Mouse (Mus musculus) liver, postnatal 0 days (tissue): ENCODE measurements around the gene Ranbp6. TPM values are rescaled to one million over a fixed set of nuclear protein-coding genes. Genes with fewer than 3 reads are reported as not detected.

Source experiments
- ATAC-seq: fragments of 200-750 bp; cut with Nextera tagmentation; 2 replicates; pipeline ENCODE4 v1.8.0; 2017; ENCODE audit warnings: mild to moderate bottlenecking, moderate library complexity
- DNase-seq: peaks from one replicate; pipeline ENCODE4 v3.0.0-alpha.2; 2016
- H3K27ac ChIP-seq: fragments of 300-500 bp; sonication (generic); 2 replicates; pipeline ENCODE4 v1.5.1; 2014; ENCODE audit warnings: antibody characterized with exemption, moderate library complexity, mild to moderate bottlenecking, low read depth
- H3K27me3 ChIP-seq: fragments of 300-500 bp; sonication (generic); 2 replicates; pipeline ENCODE4 v1.6.1; 2014; ENCODE audit warnings: low read length, control low read depth, mixed read lengths; ENCODE audit not compliant: insufficient read depth
- H3K36me3 ChIP-seq: fragments of 300-500 bp; sonication (generic); replicated peaks from 2 replicates; pipeline ENCODE4 v1.6.1; 2014; ENCODE audit warnings: mild to moderate bottlenecking, control low read depth, low read length, moderate library complexity, mixed read lengths; ENCODE audit not compliant: insufficient read depth
- H3K4me1 ChIP-seq: fragments of 300-500 bp; sonication (generic); 2 replicates; pipeline ENCODE4 v1.6.1; 2014; ENCODE audit warnings: antibody characterized with exemption, mild to moderate bottlenecking, control low read depth; ENCODE audit not compliant: insufficient read depth
- H3K4me2 ChIP-seq: fragments of 300-500 bp; sonication (generic); 2 replicates; pipeline ENCODE4 v1.6.1; 2014; ENCODE audit warnings: low read depth, mild to moderate bottlenecking, low read length, moderate library complexity, mixed read lengths
- H3K4me3 ChIP-seq: fragments of 300-500 bp; sonication (generic); 2 replicates; pipeline ENCODE4 v1.5.1; 2014; ENCODE audit warnings: low read depth, low read length
- H3K9ac ChIP-seq: fragments of 300-500 bp; sonication (generic); replicated peaks from 2 replicates; pipeline ENCODE4 v1.6.1; 2014; ENCODE audit warnings: mild to moderate bottlenecking, moderate library complexity
- H3K9me3 ChIP-seq: fragments of 300-500 bp; sonication (generic); 2 replicates; pipeline ENCODE4 v1.6.1; 2016; ENCODE audit warnings: mild to moderate bottlenecking, control low read depth, low read length, mixed read lengths
- CTCF ChIP-seq: sonication (generic); IDR thresholded peaks from 2 replicates; pipeline ENCODE4 v1.5.1; 2016; ENCODE audit warnings: antibody characterized with exemption, low read depth
- EP300 ChIP-seq: IDR thresholded peaks from 2 replicates; pipeline ENCODE4 v1.6.1; 2016; ENCODE audit warnings: antibody characterized with exemption, low read depth, mild to moderate bottlenecking
- WGBS: fragments of 180-500 bp; shearing (Covaris S2); extraction: QIAGEN DNeasy Blood & Tissue Kit; methylation state at CpG from one replicate; pipeline ENCODE4 v1.1.7; 2014; ENCODE audit not compliant: insufficient replicate concordance; 5-methylcytosine and 5-hydroxymethylcytosine counted together
- polyA plus RNA-seq: library from polyadenylated mRNA; unstranded; fragments of >200 nt; fragmentation: Nextera tagmentation; extraction: Ambion mirVana; gene quantifications from 2 replicates; pipeline ENCODE4 v1.2.1, GENCODE M21; 2015

The Ranbp6 gene
- polyA plus RNA-seq: 3.8 and 3.9 TPM in 2 replicates

- TF ChIP-seq CTCF (no peak), EP300 (no peak)
- Histone ChIP-seq H3K36me3 (peaks cover 10% of the 10 kb centered on the region; the same call in 1 of the 2 replicates), H3K27ac (0 out of 2 replicates have a peak within 1 kb of the TSS, but pooled peaks have one; percentile 53), H3K4me1 (peaks cover 11% of the 10 kb centered on the region), H3K27me3 (no peaks in the 10 kb centered on the region), H3K4me2 (peak within 1 kb of the TSS; percentile 84), H3K9me3 (no peaks in the 10 kb centered on the region), H3K9ac (peak within 1 kb of the TSS; percentile 69), H3K4me3 (peak within 1 kb of the TSS; percentile 80)
- peak; percentile 93 for DNase-seq
- 2% methylated on average over 47 of the region's 47 CpGs for WGBS
- peak; percentile 99 for ATAC-seq
Measured at GRCm38 (mm10) chr19:29812581-29813460, at the start of gene Ranbp6. TSS of gene Ranbp6 (minus strand) at chr19:29812974.

- Histone ChIP-seq H3K9me3 (no peaks in the 10 kb centered on the region), H3K4me2 (no peak overlapping the region), H3K4me3 (no peak overlapping the region), H3K36me3 (no peaks in the 10 kb centered on the region), H3K27ac (no peak overlapping the region), H3K27me3 (no peaks in the 10 kb centered on the region), H3K4me1 (no peaks in the 10 kb centered on the region), H3K9ac (no peak overlapping the region)
- DNase-seq: no peak
- TF ChIP-seq EP300 (no peak), CTCF (no peak)
- no peak for ATAC-seq
- 80% methylated on average over 4 of the region's 4 CpGs for WGBS
Measured at GRCm38 (mm10) chr19:29860816-29861215, 48.0 kb upstream of the Ranbp6 start.

GRCm38 (mm10) chr19:29857267-29857666 lies 44.5 kb upstream of the Ranbp6 start:
- DNase-seq: peak; percentile 30
- WGBS: 59% methylated on average over 5 of the region's 5 CpGs
- Histone ChIP-seq H3K27me3 (no peaks in the 10 kb centered on the region), H3K4me2 (no peak overlapping the region), H3K9ac (no peak overlapping the region), H3K9me3 (no peaks in the 10 kb centered on the region), H3K4me1 (no peaks in the 10 kb centered on the region), H3K36me3 (no peaks in the 10 kb centered on the region), H3K4me3 (no peak overlapping the region), H3K27ac (no peak overlapping the region)
- ATAC-seq: peak; percentile 87
- TF ChIP-seq EP300: no peak
- TF ChIP-seq CTCF: no peak

GRCm38 (mm10) chr19:29853711-29854110 lies 40.9 kb upstream of the Ranbp6 start:
- Histone ChIP-seq H3K4me2 (no peak overlapping the region), H3K27me3 (no peaks in the 10 kb centered on the region), H3K4me3 (no peak overlapping the region), H3K27ac (no peak overlapping the region), H3K9me3 (no peaks in the 10 kb centered on the region), H3K9ac (no peak overlapping the region), H3K4me1 (no peaks in the 10 kb centered on the region), H3K36me3 (no peaks in the 10 kb centered on the region)
- no peak for ATAC-seq
- 71% methylated on average over 5 of the region's 5 CpGs for WGBS
- DNase-seq: no peak
- TF ChIP-seq EP300 (no peak), CTCF (no peak)

GRCm38 (mm10) chr19:29851036-29851690 lies 38.4 kb upstream of the Ranbp6 start:
- Histone ChIP-seq H3K4me3 (no peak overlapping the region), H3K9me3 (no peaks in the 10 kb centered on the region), H3K27ac (no peak overlapping the region), H3K9ac (no peak overlapping the region), H3K4me2 (no peak overlapping the region), H3K4me1 (no peaks in the 10 kb centered on the region), H3K27me3 (no peaks in the 10 kb centered on the region), H3K36me3 (no peaks in the 10 kb centered on the region)
- 35% methylated on average over 12 of the region's 12 CpGs for WGBS
- ATAC-seq (no peak), DNase-seq (no peak)
- TF ChIP-seq EP300: no peak
- TF ChIP-seq CTCF: no peak

- Histone ChIP-seq H3K9ac (no peak overlapping the region), H3K4me2 (no peak overlapping the region), H3K9me3 (no peaks in the 10 kb centered on the region), H3K4me1 (no peaks in the 10 kb centered on the region), H3K27me3 (no peaks in the 10 kb centered on the region), H3K4me3 (no peak overlapping the region), H3K36me3 (no peaks in the 10 kb centered on the region), H3K27ac (no peak overlapping the region)
- 66% methylated on average over 11 of the region's 11 CpGs for WGBS
- ATAC-seq: no peak
- TF ChIP-seq CTCF (no peak), EP300 (no peak)
- no peak for DNase-seq
Measured at GRCm38 (mm10) chr19:29849924-29850551, 37.3 kb upstream of the Ranbp6 start.
